Mouse (Mus musculus): ENCODE measurements around the gene Tesc.

GRCm38 (mm10) chr5:118065516-118066255 is 38.1 kb downstream of the Tesc start:
- TF ChIP-seq CTCF (IDR thresholded peaks at IDR 0.05; ENCODE audit: low read depth) = no peak
- no peak for TF ChIP-seq EP300 (IDR thresholded peaks at IDR 0.05; ENCODE audit: low read depth)
